In the genomic region with DNA sequence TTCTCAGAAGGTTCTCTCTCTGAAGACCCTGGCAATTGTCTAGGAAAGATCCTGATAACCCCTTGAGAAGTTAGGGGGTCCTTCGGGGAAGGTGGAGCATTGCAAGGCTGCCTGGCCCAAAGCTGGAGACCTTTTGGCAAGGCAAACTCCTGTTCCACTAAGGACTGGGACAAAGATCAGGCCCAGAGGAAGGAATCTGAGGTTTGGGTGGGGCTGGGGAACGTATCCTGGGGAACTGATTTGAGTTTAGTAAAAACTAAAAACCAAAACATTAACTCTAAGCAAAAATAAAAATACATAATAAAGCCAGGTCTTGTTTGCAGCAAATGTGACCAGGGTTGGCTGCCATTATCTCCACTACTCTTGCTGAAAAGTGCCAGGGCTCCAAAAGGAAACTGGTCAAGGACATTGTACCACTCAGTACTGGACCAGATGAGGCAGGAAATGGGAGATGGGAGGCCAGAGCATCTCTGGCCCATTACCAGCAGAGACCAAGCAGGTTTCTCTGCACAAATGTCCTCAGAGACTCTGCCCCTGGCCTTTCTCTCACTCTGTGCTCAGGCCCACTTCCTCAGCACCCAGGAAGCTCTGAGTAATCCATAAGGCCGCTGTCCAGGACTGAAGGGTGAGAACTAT, we compare ENCODE assay signal across 27 mouse cellular contexts.
A peak's percentile ranks its signal among the peaks of the same experiment; 100 is the strongest.
DNase-seq lines count a peak whose midpoint lies in the region; ATAC-seq and TF ChIP-seq lines count a peak whose summit lies in the region.
"Had no signal": no experiment of that assay in that cellular context is flagged by ENCODE, and none has a peak within 500 bp of the region (broad histone marks: within the 10 kb centered on the region; RNA-seq: fewer than 3 reads in every experiment).

No protein-coding gene starts in this region.

- no peak overlapping the region for H3K4me2 ChIP-seq in heart, embryonic 11.5 days
- no peak overlapping the region for H3K4me2 ChIP-seq in liver, postnatal 0 days (ENCODE audit: low read depth, low read length)
- H3K4me2 ChIP-seq: embryonic facial prominence, embryonic 12.5 days; embryonic facial prominence, embryonic 15.5 days; heart, embryonic 15.5 days; hindbrain, embryonic 14.5 days had no signal

- H3K4me3 ChIP-seq in heart, embryonic 11.5 days (ENCODE audit: low read depth, low read length) = no peak overlapping the region
- H3K4me3 ChIP-seq in brown adipose tissue, adult 24 weeks (ENCODE audit: insufficient read depth, low read depth, low read length) = no peak overlapping the region
- no peak overlapping the region for H3K4me3 ChIP-seq in liver, postnatal 0 days (ENCODE audit: low read depth, low read length)
- H3K4me3 ChIP-seq: embryonic facial prominence, embryonic 12.5 days; embryonic facial prominence, embryonic 15.5 days; heart, embryonic 15.5 days had no signal

- no peak for TF ChIP-seq EP300 in liver, postnatal 0 days (IDR thresholded peaks at IDR 0.05; ENCODE audit: low read depth)

- H3K9ac ChIP-seq in heart, embryonic 11.5 days (ENCODE audit: low read depth, low read length) = no peak overlapping the region
- no peak overlapping the region for H3K9ac ChIP-seq in liver, postnatal 0 days (replicated peaks)
- H3K9ac ChIP-seq: embryonic facial prominence, embryonic 12.5 days; embryonic facial prominence, embryonic 15.5 days; forebrain, postnatal 0 days; heart, embryonic 15.5 days; hindbrain, embryonic 14.5 days had no signal

- no peaks in the 10 kb centered on the region for H3K36me3 ChIP-seq in heart, embryonic 11.5 days (ENCODE audit: control insufficient read depth, insufficient read depth, low read length)
- no peaks in the 10 kb centered on the region for H3K36me3 ChIP-seq in liver, postnatal 0 days (replicated peaks; ENCODE audit: insufficient read depth, low read length)
- H3K36me3 ChIP-seq: embryonic facial prominence, embryonic 12.5 days; embryonic facial prominence, embryonic 15.5 days; G1E; heart, embryonic 15.5 days had no signal

- intact Hi-C loops in heart, postnatal 36 days (cut with DNase I) = loop anchor here (2.0 to 5.0 kb wide), 2 partner anchors 63 to 138 kb away; no protein-coding TSS in a partner anchor

- no peak for ATAC-seq in heart, embryonic 11.5 days (replicated peaks; ENCODE audit: insufficient number of reproducible peaks, low FRiP score, low TSS enrichment)
- no peak for ATAC-seq in liver, postnatal 0 days
- ATAC-seq: forebrain, embryonic 14.5 days; forebrain, postnatal 0 days; hindbrain, postnatal 0 days; inflammation-experienced regulatory T-cells, adult 6 months; intestine, embryonic 16.5 days; Patski had no signal

- TF ChIP-seq CTCF in liver, postnatal 0 days (IDR thresholded peaks at IDR 0.05; ENCODE audit: low read depth) = no peak

- no peaks in the 10 kb centered on the region for H3K9me3 ChIP-seq in heart, embryonic 11.5 days (replicated peaks; ENCODE audit: control insufficient read depth, low read length)
- no peaks in the 10 kb centered on the region for H3K9me3 ChIP-seq in liver, postnatal 0 days (ENCODE audit: low read length)
- H3K9me3 ChIP-seq: embryonic facial prominence, embryonic 12.5 days; embryonic facial prominence, embryonic 15.5 days; heart, embryonic 15.5 days had no signal

- H3K27ac ChIP-seq in heart, embryonic 11.5 days (ENCODE audit: low read depth, low read length) = no peak overlapping the region
- peak overlapping the region; percentile 76 for H3K27ac ChIP-seq in brown adipose tissue, adult 24 weeks (replicated peaks; ENCODE audit: low read depth, low read length)
- no peak overlapping the region for H3K27ac ChIP-seq in liver, postnatal 0 days (ENCODE audit: low read depth)
- H3K27ac ChIP-seq: embryonic facial prominence, embryonic 12.5 days; embryonic facial prominence, embryonic 15.5 days; heart, embryonic 15.5 days; hindbrain, embryonic 14.5 days; hindbrain, postnatal 0 days had no signal

- H3K4me1 ChIP-seq in heart, embryonic 11.5 days (ENCODE audit: control insufficient read depth, insufficient read depth, low read length) = 0 out of 2 replicates have a peak, but pooled peaks cover 2% of the 10 kb centered on the region
- peaks cover 16% of the 10 kb centered on the region; the same call in 1 of the 2 replicates for H3K4me1 ChIP-seq in brown adipose tissue, adult 24 weeks (ENCODE audit: control insufficient read depth, insufficient read depth, insufficient read length, low read length)
- H3K4me1 ChIP-seq in liver, postnatal 0 days (ENCODE audit: insufficient read depth) = no peaks in the 10 kb centered on the region
- H3K4me1 ChIP-seq: embryonic facial prominence, embryonic 15.5 days had no signal

- peak; percentile 95 for DNase-seq in heart, adult 11 months
- DNase-seq in heart, adult 8-10 months (ENCODE audit: low spot score) = peak; percentile 58
- no peak for DNase-seq in heart, postnatal 4 days
- DNase-seq in heart, postnatal 36 days = peak; percentile 16 to 22
- DNase-seq in liver, postnatal 0 days = no peak
- DNase-seq: adrenal gland, postnatal 10 days; adrenal gland, postnatal 36 days; B cell, adult 2 months; cerebellum, adult 11 months; cerebellum, adult 2 months; cerebellum, adult 9-11 months; cerebellum, postnatal 25 days; forebrain, postnatal 0 days; gastrocnemius, postnatal 10 days; kidney, adult 18-20 months had no signal

- 77% methylated on average over 3 of the region's 3 CpGs for WGBS in heart, embryonic 11.5 days (ENCODE audit: insufficient replicate concordance)
- WGBS in liver, postnatal 0 days (ENCODE audit: insufficient replicate concordance) = 68% methylated on average over 3 of the region's 3 CpGs

- no peaks in the 10 kb centered on the region for H3K27me3 ChIP-seq in heart, embryonic 11.5 days (ENCODE audit: control insufficient read depth, insufficient read depth, low read length)
- H3K27me3 ChIP-seq in liver, postnatal 0 days (ENCODE audit: insufficient read depth, low read length) = no peaks in the 10 kb centered on the region
- H3K27me3 ChIP-seq: embryonic facial prominence, embryonic 12.5 days; embryonic facial prominence, embryonic 15.5 days; heart, embryonic 15.5 days; Patski had no signal

Comparison
In these comparisons a context has a peak if more than half of its experiments do, and no peak if none do; other contexts are left out.
1. DNase-seq: peak in heart, adult 11 months (single experiment), heart, adult 8-10 months (single experiment) and heart, postnatal 36 days (2 of 2); none in heart, postnatal 4 days (single experiment) and liver, postnatal 0 days (single experiment).